Mouse (Mus musculus) intestine, embryonic 14.5 days (tissue): ENCODE measurements at regions not wholly inside any gene's neighbourhood (a gene's known extent, or its start where the extent isn't known, plus 50 kb on each side); places are given as distances from the start of the nearest gene placed in this dataset.

Experiments
- ATAC-seq: fragments of 200-750 bp; cut with Nextera tagmentation; replicated peaks from 2 replicates; pipeline ENCODE4 v1.8.0; 2017; ENCODE audit warnings: low read depth, moderate number of reproducible peaks, moderate TSS enrichment, moderate library complexity; ENCODE audit not compliant: low FRiP score, low TSS enrichment
- DNase-seq: peaks from one replicate; pipeline ENCODE4 v3.0.0-alpha.2; 2018; ENCODE audit warnings: low spot score
- H3K27ac ChIP-seq: fragments of 300-500 bp; sonication (generic); 2 replicates; pipeline ENCODE4 v1.5.1; 2014; ENCODE audit warnings: low read depth, mild to moderate bottlenecking, control low read depth
- H3K27me3 ChIP-seq: fragments of 300-500 bp; sonication (generic); replicated peaks from 2 replicates; pipeline ENCODE4 v1.6.1; 2014; ENCODE audit warnings: low read length, control low read depth; ENCODE audit not compliant: control insufficient read depth, insufficient read depth
- H3K36me3 ChIP-seq: fragments of 300-500 bp; sonication (generic); 2 replicates; pipeline ENCODE4 v1.6.1; 2014; ENCODE audit warnings: low read length, control low read depth; ENCODE audit not compliant: control insufficient read depth, insufficient read depth
- H3K4me1 ChIP-seq: fragments of 300-500 bp; sonication (generic); replicated peaks from 2 replicates; pipeline ENCODE4 v1.6.1; 2014; ENCODE audit warnings: low read length, control low read depth, mixed read lengths; ENCODE audit not compliant: control insufficient read depth, insufficient read depth
- H3K4me2 ChIP-seq: fragments of 300-500 bp; sonication (generic); 2 replicates; pipeline ENCODE4 v1.6.1; 2014; ENCODE audit warnings: low read length
- H3K4me3 ChIP-seq: fragments of 300-500 bp; sonication (generic); 2 replicates; pipeline ENCODE4 v1.5.1; 2014; ENCODE audit warnings: low read depth, low read length, control low read depth, mixed read lengths
- H3K9ac ChIP-seq: fragments of 300-500 bp; sonication (generic); 2 replicates; pipeline ENCODE4 v1.6.1; 2014; ENCODE audit warnings: mild to moderate bottlenecking, low read length
- H3K9me3 ChIP-seq: fragments of 300-500 bp; sonication (generic); 2 replicates; pipeline ENCODE4 v1.6.1; 2016; ENCODE audit warnings: low read length, control low read depth; ENCODE audit not compliant: control insufficient read depth
- WGBS: fragments of 180-500 bp; shearing (Covaris S2); extraction: QIAGEN DNeasy Blood & Tissue Kit; methylation state at CpG from one replicate; pipeline ENCODE4 v1.1.7; 2014; 5-methylcytosine and 5-hydroxymethylcytosine counted together

DNA sequence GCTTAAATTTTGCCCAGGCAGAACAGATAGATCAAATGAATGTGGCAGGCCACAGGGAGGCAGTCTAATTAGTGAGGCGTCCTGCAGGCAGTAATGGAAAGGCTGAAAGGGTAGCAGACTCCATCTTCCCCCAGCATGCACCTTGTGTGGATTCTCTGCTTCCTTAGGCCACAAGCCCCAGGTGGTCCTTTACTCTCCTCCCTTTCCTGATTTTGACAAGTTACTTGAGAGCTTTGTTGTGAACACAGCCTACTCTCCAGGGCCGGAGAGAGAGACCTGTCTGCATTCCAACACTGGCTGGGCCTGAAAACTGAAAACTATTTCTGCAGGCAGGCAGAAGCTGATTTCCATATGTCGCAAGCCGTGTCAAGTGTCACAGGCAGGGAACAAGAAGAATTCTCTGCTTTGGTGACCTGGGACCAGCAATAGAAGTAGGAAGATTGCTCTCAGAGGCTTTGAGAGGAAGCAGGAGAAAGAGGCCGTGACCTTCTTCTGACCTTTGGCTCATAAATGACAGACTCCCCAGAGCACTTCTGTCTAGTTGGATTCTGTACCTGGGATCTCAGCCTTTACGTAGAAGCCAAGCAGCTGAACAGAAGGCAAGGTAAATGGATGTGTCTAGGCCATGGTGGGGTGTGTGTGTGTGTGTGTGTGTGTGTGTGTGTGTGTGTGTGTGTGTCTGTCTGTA is 619.2 kb upstream of the Cdh5 start:
- ATAC-seq = no peak
- WGBS = 29% methylated on average over 6 of the region's 6 CpGs

GRCm38 (mm10) chr8:103485441-103485840 is 616.0 kb upstream of the Cdh5 start:
- WGBS = 78% methylated on average over 5 of the region's 5 CpGs
- no peak overlapping the region for H3K9ac ChIP-seq

More for the DNA sequence above, 619.2 kb upstream of the Cdh5 start:
- no peaks in the 10 kb centered on the region; the same call in 1 of the 2 replicates for H3K4me1 ChIP-seq
- no peaks in the 10 kb centered on the region for H3K27me3 ChIP-seq
- no peak overlapping the region for H3K4me2 ChIP-seq
- DNase-seq = no peak
- no peaks in the 10 kb centered on the region for H3K9me3 ChIP-seq
- H3K4me3 ChIP-seq = no peak overlapping the region
- no peak overlapping the region for H3K9ac ChIP-seq
- H3K36me3 ChIP-seq = no peaks in the 10 kb centered on the region
- no peak overlapping the region for H3K27ac ChIP-seq

DNA sequence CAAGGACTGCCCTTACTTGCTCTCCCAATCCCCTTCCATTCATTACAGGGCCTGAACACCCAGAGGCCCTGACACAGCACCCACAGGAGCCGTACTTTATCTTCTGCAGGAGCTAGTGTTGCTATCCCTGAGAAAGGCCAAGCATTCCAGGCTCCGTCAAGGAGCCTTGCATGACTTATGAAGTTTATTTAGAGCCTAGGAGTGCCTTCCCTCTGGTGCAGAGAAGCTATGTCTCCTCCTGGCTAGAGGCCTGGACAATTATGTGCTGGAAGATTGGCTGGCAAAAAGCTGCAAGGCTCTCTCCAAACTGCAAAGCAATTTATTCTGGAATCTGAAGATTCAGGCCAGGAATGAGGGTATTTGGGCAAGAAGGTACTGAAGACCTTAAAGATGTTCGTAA is 612.0 kb upstream of the Cdh5 start:
- no peak overlapping the region for H3K9ac ChIP-seq

More at GRCm38 (mm10) chr8:103485441-103485840, 616.0 kb upstream of the Cdh5 start:
- ATAC-seq (no peak), DNase-seq (no peak)
- H3K4me2 ChIP-seq = no peak overlapping the region
- H3K27ac ChIP-seq = no peak overlapping the region
- H3K27me3 ChIP-seq = no peaks in the 10 kb centered on the region
- H3K9me3 ChIP-seq = no peaks in the 10 kb centered on the region
- no peaks in the 10 kb centered on the region for H3K36me3 ChIP-seq
- H3K4me1 ChIP-seq = peaks cover 8% of the 10 kb centered on the region
- no peak overlapping the region for H3K4me3 ChIP-seq

DNA sequence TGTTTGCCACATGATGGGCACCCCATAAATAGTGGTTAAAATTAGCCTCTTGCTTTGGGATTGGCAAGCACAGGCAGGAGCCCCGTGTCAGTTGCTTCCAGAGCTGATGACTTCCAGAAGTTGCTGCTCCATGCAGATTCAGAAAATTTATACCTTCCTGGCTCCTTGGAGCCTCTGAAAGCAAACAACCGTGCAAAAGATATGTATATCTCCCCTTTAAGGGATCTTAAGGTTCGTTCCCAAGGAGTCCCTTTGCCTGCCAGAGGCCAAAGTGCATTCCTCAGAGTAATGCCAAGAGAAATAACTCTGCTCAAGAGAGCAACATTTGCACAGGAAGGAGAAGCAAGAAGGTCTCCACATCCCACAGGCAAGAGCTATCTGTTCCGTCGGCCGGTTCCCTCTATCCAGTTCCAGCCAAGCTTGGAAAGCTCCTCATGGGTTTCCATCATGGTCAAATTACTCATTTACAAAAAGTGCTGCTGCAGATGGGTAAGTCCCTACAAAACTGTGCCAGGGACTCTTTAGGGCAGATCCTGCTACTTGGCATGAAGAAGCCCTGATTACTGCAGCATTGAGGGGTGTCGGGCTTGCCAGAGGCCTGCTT is 608.4 kb upstream of the Cdh5 start:
- Histone ChIP-seq H3K4me1 (peaks cover 34% of the 10 kb centered on the region), H3K9me3 (no peaks in the 10 kb centered on the region), H3K4me3 (no peak overlapping the region), H3K27me3 (no peaks in the 10 kb centered on the region), H3K36me3 (no peaks in the 10 kb centered on the region), H3K4me2 (no peak overlapping the region), H3K9ac (no peak overlapping the region), H3K27ac (peak overlapping the region; percentile 60; the same call in 1 of the 2 replicates)
- 47% methylated on average over 7 of the region's 7 CpGs for WGBS
- DNase-seq (peak; percentile 57), ATAC-seq (0 out of 2 replicates have a peak, but pooled peaks have one; percentile 47)

More for the DNA sequence above, 612.0 kb upstream of the Cdh5 start:
- DNase-seq (peak; percentile 50), ATAC-seq (no peak)
- H3K27ac ChIP-seq = peak overlapping the region; percentile 9; the same call in 1 of the 2 replicates
- no peak overlapping the region for H3K4me3 ChIP-seq
- no peak overlapping the region for H3K4me2 ChIP-seq
- H3K4me1 ChIP-seq = peaks cover 30% of the 10 kb centered on the region
- no peaks in the 10 kb centered on the region for H3K36me3 ChIP-seq
- H3K27me3 ChIP-seq = no peaks in the 10 kb centered on the region
- H3K9me3 ChIP-seq = no peaks in the 10 kb centered on the region
- WGBS = 52% methylated on average over 3 of the region's 3 CpGs

GRCm38 (mm10) chr8:103493932-103494493 is 607.4 kb upstream of the Cdh5 start:
- Histone ChIP-seq H3K36me3 (no peaks in the 10 kb centered on the region), H3K27me3 (no peaks in the 10 kb centered on the region), H3K27ac (peak overlapping the region; percentile 60; the same call in 1 of the 2 replicates), H3K4me1 (peaks cover 31% of the 10 kb centered on the region), H3K9me3 (no peaks in the 10 kb centered on the region), H3K9ac (no peak overlapping the region), H3K4me3 (no peak overlapping the region), H3K4me2 (no peak overlapping the region)
- DNase-seq (peak; percentile 37), ATAC-seq (no peak)
- WGBS = 83% methylated on average over 4 of the region's 4 CpGs

DNA sequence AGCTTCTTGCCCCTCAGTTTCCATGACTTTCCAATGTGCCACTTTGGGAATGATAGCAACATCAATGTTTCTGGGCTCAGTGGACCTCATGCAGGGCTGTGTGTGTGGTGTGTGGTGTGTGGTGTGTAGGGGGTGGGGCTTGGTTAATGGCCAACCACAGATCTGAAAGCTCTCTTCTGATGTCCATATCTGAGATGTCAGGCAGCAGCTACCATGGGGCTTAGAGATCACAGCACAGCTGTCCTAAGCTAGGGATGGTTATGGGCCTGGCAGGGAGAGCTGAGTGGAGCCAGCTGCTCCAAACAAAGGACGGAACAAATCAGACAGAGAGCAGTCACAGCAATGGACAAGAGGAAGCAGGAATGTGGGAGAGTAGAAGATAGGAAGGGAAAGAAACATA is 606.8 kb upstream of the Cdh5 start:
- Histone ChIP-seq H3K4me2 (no peak overlapping the region), H3K4me3 (no peak overlapping the region), H3K36me3 (no peaks in the 10 kb centered on the region), H3K4me1 (peaks cover 26% of the 10 kb centered on the region), H3K27me3 (no peaks in the 10 kb centered on the region), H3K27ac (no peak overlapping the region), H3K9ac (no peak overlapping the region), H3K9me3 (no peaks in the 10 kb centered on the region)
- no peak for ATAC-seq
- 33% methylated on average over 1 of the region's 1 CpGs for WGBS
- peak; percentile 32 for DNase-seq

- 73% methylated on average over 2 of the region's 2 CpGs for WGBS
Measured at GRCm38 (mm10) chr8:103501328-103501727, 600.1 kb upstream of the Cdh5 start.

GRCm38 (mm10) chr8:103502991-103503767 is 598.2 kb upstream of the Cdh5 start:
- Histone ChIP-seq H3K36me3 (no peaks in the 10 kb centered on the region), H3K9me3 (0 out of 2 replicates have a peak, but pooled peaks cover 5% of the 10 kb centered on the region), H3K4me1 (no peaks in the 10 kb centered on the region), H3K4me3 (no peak overlapping the region), H3K27me3 (no peaks in the 10 kb centered on the region), H3K4me2 (no peak overlapping the region), H3K27ac (no peak overlapping the region), H3K9ac (no peak overlapping the region)
- WGBS = 80% methylated on average over 9 of the region's 9 CpGs
- DNase-seq (no peak), ATAC-seq (no peak)

More at GRCm38 (mm10) chr8:103501328-103501727, 600.1 kb upstream of the Cdh5 start:
- Histone ChIP-seq H3K9ac (no peak overlapping the region), H3K36me3 (no peaks in the 10 kb centered on the region), H3K9me3 (no peaks in the 10 kb centered on the region), H3K4me1 (no peaks in the 10 kb centered on the region), H3K27me3 (no peaks in the 10 kb centered on the region), H3K27ac (no peak overlapping the region), H3K4me3 (no peak overlapping the region), H3K4me2 (no peak overlapping the region)
- ATAC-seq (no peak), DNase-seq (no peak)
